Mouse (Mus musculus) liver, postnatal 0 days (tissue): ENCODE measurements at regions not wholly inside any gene's neighbourhood (a gene's known extent, or its start where the extent isn't known, plus 50 kb on each side); places are given as distances from the start of the nearest gene placed in this dataset.

ENCODE experiments used
- CTCF ChIP-seq: sonication (generic); IDR thresholded peaks from 2 replicates; pipeline ENCODE4 v1.5.1; 2016; ENCODE audit warnings: antibody characterized with exemption, low read depth
- EP300 ChIP-seq: IDR thresholded peaks from 2 replicates; pipeline ENCODE4 v1.6.1; 2016; ENCODE audit warnings: antibody characterized with exemption, low read depth, mild to moderate bottlenecking

- TF ChIP-seq EP300, result no peak
- no peak for TF ChIP-seq CTCF
These were observed 61.5 kb upstream of the Tmpo start for GRCm38 (mm10) chr10:91242491-91243046.
